Mouse (Mus musculus) limb, embryonic 11.5 days (tissue): ENCODE measurements around the gene Rmnd1. TPM values are rescaled to one million over a fixed set of nuclear protein-coding genes. Genes with fewer than 3 reads are reported as not detected.
"Not testable (repeated sequence)": the region's sequence is repeated elsewhere in the genome, so short reads cannot be mapped to it uniquely, and the experiment has no call there.

Experiments
- ATAC-seq: fragments of 200-750 bp; cut with Nextera tagmentation; 2 replicates; pipeline ENCODE4 v1.8.0; 2017; ENCODE audit warnings: low read depth; ENCODE audit not compliant: insufficient number of reproducible peaks, low FRiP score, low TSS enrichment
- DNase-seq: peaks from one replicate; pipeline ENCODE4 v3.0.0-alpha.2; 2015; ENCODE audit warnings: low spot score
- H3K27ac ChIP-seq: fragments of 300-500 bp; sonication (generic); replicated peaks from 2 replicates; pipeline ENCODE4 v1.5.1; 2014; ENCODE audit warnings: low read depth, mild to moderate bottlenecking, low read length
- H3K27me3 ChIP-seq: fragments of 300-500 bp; sonication (generic); 2 replicates; pipeline ENCODE4 v1.6.1; 2014; ENCODE audit warnings: mild to moderate bottlenecking, low read length, mixed read lengths; ENCODE audit not compliant: control insufficient read depth, insufficient read depth
- H3K36me3 ChIP-seq: fragments of 300-500 bp; sonication (generic); 2 replicates; pipeline ENCODE4 v1.6.1; 2014; ENCODE audit warnings: mild to moderate bottlenecking, low read length, moderate library complexity, mixed read lengths; ENCODE audit not compliant: control insufficient read depth, insufficient read depth
- H3K4me1 ChIP-seq: fragments of 300-500 bp; sonication (generic); 2 replicates; pipeline ENCODE4 v1.6.1; 2014; ENCODE audit warnings: low read length, mixed read lengths; ENCODE audit not compliant: control insufficient read depth, insufficient read depth
- H3K4me2 ChIP-seq: fragments of 300-500 bp; sonication (generic); 2 replicates; pipeline ENCODE4 v1.6.1; 2014; ENCODE audit warnings: low read depth, mild to moderate bottlenecking, moderate library complexity; ENCODE audit not compliant: severe bottlenecking
- H3K4me3 ChIP-seq: fragments of 300-500 bp; sonication (generic); 2 replicates; pipeline ENCODE4 v1.5.1; 2014; ENCODE audit warnings: low read depth, low read length
- H3K9ac ChIP-seq: fragments of 300-500 bp; sonication (generic); 2 replicates; pipeline ENCODE4 v1.6.1; 2014; ENCODE audit warnings: mild to moderate bottlenecking, low read length
- H3K9me3 ChIP-seq: fragments of 300-500 bp; sonication (generic); 2 replicates; pipeline ENCODE4 v1.6.1; 2016; ENCODE audit warnings: low read length; ENCODE audit not compliant: control insufficient read depth
- WGBS: fragments of 180-500 bp; shearing (Covaris S2); extraction: QIAGEN DNeasy Blood & Tissue Kit; methylation state at CpG from one replicate; pipeline ENCODE4 v1.1.7; 2014; 5-methylcytosine and 5-hydroxymethylcytosine counted together
- polyA plus RNA-seq: library from polyadenylated mRNA; unstranded; fragments of >200 nt; fragmentation: Nextera tagmentation; extraction: Ambion mirVana; gene quantifications from 2 replicates; pipeline ENCODE4 v1.2.1, GENCODE M21; 2014

Gene Rmnd1
- polyA plus RNA-seq, 1 experiment from 2014 or later: 54.2 TPM

- Histone ChIP-seq H3K4me3 (no peak overlapping the region), H3K27ac (no peak overlapping the region), H3K36me3 (peaks cover 2% of the 10 kb centered on the region; the same call in 1 of the 2 replicates), H3K9me3 (no peaks in the 10 kb centered on the region), H3K27me3 (no peaks in the 10 kb centered on the region), H3K4me1 (0 out of 2 replicates have a peak, but pooled peaks cover 5% of the 10 kb centered on the region), H3K9ac (no peak overlapping the region), H3K4me2 (no peak overlapping the region)
- no peak for ATAC-seq
- WGBS: 98% methylated on average over 2 of the region's 2 CpGs
- no peak for DNase-seq
Measured at GRCm38 (mm10) chr10:4460201-4460600, 28.0 kb upstream of the Rmnd1 start.

DNA sequence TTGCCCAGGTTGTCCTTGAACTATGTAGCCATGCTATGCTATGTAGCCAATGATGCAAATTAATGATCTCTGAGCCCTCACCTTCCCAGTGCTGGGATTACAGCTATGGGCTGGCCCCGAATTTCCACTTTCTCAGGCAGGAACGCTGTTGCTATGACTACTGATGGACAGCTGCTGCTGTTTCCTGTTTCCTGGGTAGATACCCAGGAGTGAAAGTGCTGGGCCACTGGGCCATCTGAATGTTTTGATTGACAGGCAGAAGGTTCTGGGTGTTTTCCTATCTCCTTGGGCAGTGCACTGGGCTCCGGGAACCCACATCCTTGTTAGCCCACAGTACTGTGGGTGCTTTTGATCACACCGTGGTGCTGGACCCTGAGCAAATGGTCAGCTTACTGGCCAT, 24.2 kb upstream of the Rmnd1 start:
- ATAC-seq (no peak), DNase-seq (no peak)
- Histone ChIP-seq H3K36me3 (peaks cover 4% of the 10 kb centered on the region; the same call in 1 of the 2 replicates), H3K9ac (no peak overlapping the region), H3K4me3 (no peak overlapping the region), H3K27ac (no peak overlapping the region), H3K4me1 (no peaks in the 10 kb centered on the region), H3K9me3 (no peaks in the 10 kb centered on the region), H3K27me3 (no peaks in the 10 kb centered on the region), H3K4me2 (no peak overlapping the region)
- WGBS: 76% methylated on average over 4 of the region's 4 CpGs

GRCm38 (mm10) chr10:4435416-4435815, 3.2 kb upstream of the Rmnd1 start:
- Histone ChIP-seq H3K27me3 (no peaks in the 10 kb centered on the region), H3K36me3 (peaks cover under 1% of the 10 kb centered on the region), H3K27ac (no peak overlapping the region), H3K9ac (no peak overlapping the region), H3K9me3 (no peaks in the 10 kb centered on the region), H3K4me3 (no peak overlapping the region), H3K4me1 (0 out of 2 replicates have a peak, but pooled peaks cover 2% of the 10 kb centered on the region), H3K4me2 (no peak overlapping the region)
- DNase-seq (no peak), ATAC-seq (no peak)
- 88% methylated on average over 3 of the region's 3 CpGs for WGBS

DNA sequence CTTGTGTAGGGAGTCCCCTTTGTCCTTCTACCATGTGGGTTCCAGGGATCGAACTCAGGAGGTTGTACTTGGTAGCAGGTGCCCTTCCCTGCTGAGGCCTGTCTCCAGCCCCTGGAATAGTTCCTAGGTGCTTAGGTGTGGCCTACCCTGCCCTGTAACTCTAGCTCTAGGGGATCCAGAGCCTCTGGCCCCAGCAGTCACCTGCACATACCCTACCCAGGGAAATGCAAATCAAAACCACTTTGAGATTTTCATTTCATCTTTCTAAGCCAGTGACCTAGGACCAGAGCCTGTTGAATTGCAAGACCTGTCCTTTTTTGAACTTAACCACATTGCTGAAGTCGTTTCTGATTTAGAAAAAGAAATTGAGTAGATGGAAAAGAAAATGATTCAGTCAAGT, 1.7 kb upstream of the Rmnd1 start:
- H3K4me3 ChIP-seq, H3K27me3 ChIP-seq, DNase-seq, ATAC-seq, H3K4me1 ChIP-seq, H3K36me3 ChIP-seq, H3K4me2 ChIP-seq, H3K9ac ChIP-seq, H3K27ac ChIP-seq, H3K9me3 ChIP-seq: not testable (repeated sequence)
- 95% methylated on average over 2 of the region's 2 CpGs for WGBS

DNA sequence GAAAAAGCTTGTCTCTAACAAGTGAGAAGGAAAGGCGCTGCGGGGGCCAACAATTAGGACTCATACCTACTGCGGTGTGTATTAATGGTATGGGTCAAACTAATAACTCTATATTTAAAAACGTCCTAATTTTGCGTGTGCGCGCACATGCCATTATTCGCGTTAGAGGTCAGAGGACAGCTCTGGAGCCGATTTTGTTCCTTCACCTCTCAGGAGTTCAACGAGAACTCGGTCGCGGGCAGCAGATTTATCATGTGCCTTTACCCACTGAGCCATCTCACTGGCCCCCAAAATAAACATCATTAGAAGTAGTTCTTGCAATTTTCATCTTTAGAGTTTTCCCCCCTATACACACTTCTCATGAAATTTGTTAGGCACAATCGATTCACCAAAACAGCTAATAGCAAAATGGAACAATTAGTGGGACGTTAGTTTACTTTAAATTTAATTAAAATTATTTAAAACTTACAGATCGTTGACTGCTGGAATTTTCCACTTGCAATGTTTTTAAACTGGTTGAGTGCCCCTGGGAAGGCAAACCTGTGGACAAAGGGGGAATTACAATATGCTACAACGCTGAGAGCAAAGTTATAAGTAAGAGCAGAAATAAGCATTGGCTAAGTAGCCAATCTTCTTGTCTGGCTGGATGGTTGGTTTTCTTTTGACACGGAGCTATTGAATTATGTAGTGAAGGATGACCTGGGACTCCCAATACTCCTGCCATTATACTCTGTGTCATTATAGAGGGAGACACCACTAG, 988 bp upstream of the Rmnd1 start:
- no peak for DNase-seq
- no peak for ATAC-seq
- no peaks in the 10 kb centered on the region for H3K27me3 ChIP-seq
- no peaks in the 10 kb centered on the region for H3K9me3 ChIP-seq
- peak overlapping the region; percentile 67 for H3K9ac ChIP-seq
- peak overlapping the region; percentile 57 for H3K4me3 ChIP-seq
- H3K4me1 ChIP-seq: 0 out of 2 replicates have a peak, but pooled peaks cover 2% of the 10 kb centered on the region
- H3K27ac ChIP-seq: 0 out of 2 replicates have a peak overlapping the region, but pooled peaks have one; percentile 2
- H3K4me2 ChIP-seq: peak overlapping the region; percentile 44
- WGBS: 12% methylated on average over 19 of the region's 19 CpGs
- no peaks in the 10 kb centered on the region; the same call in 1 of the 2 replicates for H3K36me3 ChIP-seq

DNA sequence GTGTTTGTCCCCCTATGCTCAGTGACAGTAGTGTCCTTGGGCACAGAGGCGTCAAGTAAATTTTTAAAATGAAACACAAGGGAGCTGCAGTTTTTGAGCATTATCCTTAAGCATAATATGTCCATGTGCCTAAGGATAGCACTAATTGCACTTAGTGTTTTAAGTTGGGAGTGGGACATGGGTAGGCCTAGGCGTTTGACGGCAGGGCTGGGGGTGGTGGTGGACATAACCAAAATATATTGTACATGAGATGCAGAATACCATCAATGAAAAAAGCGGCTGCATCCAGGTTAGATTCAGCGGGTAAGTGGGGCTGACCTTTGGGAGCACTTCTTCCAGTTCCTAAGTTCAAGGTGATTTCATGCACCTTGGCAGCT, 454 bp downstream of the Rmnd1 start:
- H3K36me3 ChIP-seq: no peaks in the 10 kb centered on the region; the same call in 1 of the 2 replicates
- DNase-seq (no peak), ATAC-seq (peak; percentile 10; the same call in 1 of the 2 replicates)
- peak overlapping the region; percentile 64 for H3K4me2 ChIP-seq
- 0 out of 2 replicates have a peak, but pooled peaks cover 2% of the 10 kb centered on the region for H3K4me1 ChIP-seq
- H3K4me3 ChIP-seq: peak overlapping the region; percentile 49
- no peaks in the 10 kb centered on the region for H3K27me3 ChIP-seq
- peak overlapping the region; percentile 57 for H3K9ac ChIP-seq
- H3K9me3 ChIP-seq: no peaks in the 10 kb centered on the region
- 11% methylated on average over 5 of the region's 5 CpGs for WGBS
- no peak overlapping the region for H3K27ac ChIP-seq

DNA sequence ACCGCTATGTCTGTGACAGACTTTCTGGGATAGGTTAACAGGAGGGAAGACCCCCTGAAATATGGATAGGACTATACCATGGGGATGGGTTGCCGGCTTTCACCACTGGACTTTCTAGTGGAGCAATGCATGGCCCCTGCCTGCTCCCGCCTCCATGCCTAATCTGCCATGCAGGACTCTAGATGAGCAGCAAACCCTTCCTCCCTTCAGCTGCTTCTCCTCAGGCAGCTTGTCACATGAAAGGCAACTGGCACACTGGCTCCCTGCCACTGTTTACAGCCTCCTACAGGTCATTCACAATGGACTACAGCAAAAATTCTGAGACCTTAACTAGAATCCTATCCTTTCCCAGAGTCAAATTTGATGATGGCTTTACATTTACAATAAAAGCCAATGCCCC, 1.4 kb downstream of the Rmnd1 start:
- WGBS: 93% methylated on average over 3 of the region's 3 CpGs
- H3K4me3 ChIP-seq: no peak overlapping the region
- no peak for DNase-seq
- H3K27me3 ChIP-seq: no peaks in the 10 kb centered on the region
- H3K9ac ChIP-seq: no peak overlapping the region
- no peaks in the 10 kb centered on the region; the same call in 1 of the 2 replicates for H3K36me3 ChIP-seq
- no peaks in the 10 kb centered on the region for H3K9me3 ChIP-seq
- H3K27ac ChIP-seq: no peak overlapping the region
- H3K4me1 ChIP-seq: 0 out of 2 replicates have a peak, but pooled peaks cover 2% of the 10 kb centered on the region
- ATAC-seq: no peak
- H3K4me2 ChIP-seq: peak overlapping the region; percentile 64; the same call in 1 of the 2 replicates

- 90% methylated on average over 8 of the region's 8 CpGs for WGBS
- H3K9ac ChIP-seq: no peak overlapping the region
- H3K27ac ChIP-seq: no peak overlapping the region
Measured at GRCm38 (mm10) chr10:4430399-4430798, 1.8 kb downstream of the Rmnd1 start.

More at GRCm38 (mm10) chr10:4430399-4430798, 1.8 kb downstream of the Rmnd1 start:
- no peak overlapping the region for H3K4me2 ChIP-seq
- H3K4me1 ChIP-seq: 0 out of 2 replicates have a peak, but pooled peaks cover 2% of the 10 kb centered on the region
- H3K9me3 ChIP-seq: no peaks in the 10 kb centered on the region
- DNase-seq (no peak), ATAC-seq (no peak)
- H3K4me3 ChIP-seq: no peak overlapping the region
- no peaks in the 10 kb centered on the region; the same call in 1 of the 2 replicates for H3K36me3 ChIP-seq
- H3K27me3 ChIP-seq: no peaks in the 10 kb centered on the region
